Mouse (Mus musculus) brain, embryonic 18.5 days (tissue): ENCODE measurements around the gene Fbxo9.

Source experiments
- DNase-seq: peaks from one replicate; pipeline ENCODE4 v3.0.0-alpha.2; 2012; ENCODE audit warnings: low read depth, low spot score

The Fbxo9 gene

DNA sequence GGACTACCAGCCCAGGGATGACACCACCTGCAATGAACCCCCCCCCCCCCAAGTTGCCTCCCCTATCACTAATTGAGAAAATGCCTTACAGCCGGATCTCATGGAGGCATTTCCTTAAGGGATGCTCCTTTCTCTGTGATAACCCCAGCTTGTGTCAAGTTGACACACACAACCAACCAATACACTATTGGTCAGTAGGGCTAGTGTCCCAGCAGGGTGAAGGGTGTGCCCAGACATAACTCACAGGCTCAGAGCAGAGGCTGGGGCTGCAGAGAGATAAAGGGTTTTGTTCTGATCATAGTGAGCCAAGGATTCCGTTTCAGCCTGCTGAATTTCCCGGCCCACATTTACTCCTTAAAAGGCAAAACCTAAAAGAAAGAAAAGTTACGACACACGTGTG, 38.4 kb downstream of the Fbxo9 start:
- DNase-seq: no peak

DNA sequence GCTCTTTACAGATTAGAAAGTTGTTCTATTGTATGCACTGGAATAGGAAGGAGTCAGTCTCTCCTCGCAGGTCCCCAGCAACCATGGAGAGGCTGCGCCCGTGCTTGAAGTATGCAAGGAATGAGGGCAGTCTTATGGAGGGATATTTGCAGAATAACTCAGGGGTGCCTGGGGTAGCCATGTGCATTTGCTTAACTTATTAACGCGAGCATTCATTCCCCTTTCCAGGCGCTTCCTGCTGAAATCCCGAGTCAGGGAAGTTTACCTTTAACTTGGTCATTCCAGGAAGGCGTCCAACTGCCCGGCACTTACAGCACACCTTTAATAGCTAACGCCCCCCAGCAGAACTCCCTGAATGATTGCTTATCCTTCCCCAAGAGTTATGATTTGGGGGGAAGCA, 44.7 kb downstream of the Fbxo9 start:
- no peak for DNase-seq

DNA sequence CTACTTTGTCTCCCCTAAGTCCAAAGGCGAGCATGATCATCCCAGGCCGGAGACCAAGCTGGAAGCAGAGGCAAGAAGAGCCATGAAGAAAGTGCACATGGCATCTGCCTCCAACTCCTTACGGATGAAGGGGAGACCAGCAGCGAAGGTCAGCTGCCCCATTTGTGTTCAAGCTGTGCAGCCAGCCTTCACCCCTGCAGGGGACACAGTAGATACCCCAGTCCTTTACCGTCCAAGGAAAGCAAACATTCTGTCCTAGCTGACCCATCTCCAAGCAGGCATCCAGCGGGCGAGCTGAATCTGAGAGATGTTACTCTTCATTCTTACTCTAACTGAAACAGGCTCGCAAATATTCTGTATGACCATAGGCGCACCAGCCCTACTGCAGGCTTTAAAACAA, 46.5 kb downstream of the Fbxo9 start:
- no peak for DNase-seq

DNA sequence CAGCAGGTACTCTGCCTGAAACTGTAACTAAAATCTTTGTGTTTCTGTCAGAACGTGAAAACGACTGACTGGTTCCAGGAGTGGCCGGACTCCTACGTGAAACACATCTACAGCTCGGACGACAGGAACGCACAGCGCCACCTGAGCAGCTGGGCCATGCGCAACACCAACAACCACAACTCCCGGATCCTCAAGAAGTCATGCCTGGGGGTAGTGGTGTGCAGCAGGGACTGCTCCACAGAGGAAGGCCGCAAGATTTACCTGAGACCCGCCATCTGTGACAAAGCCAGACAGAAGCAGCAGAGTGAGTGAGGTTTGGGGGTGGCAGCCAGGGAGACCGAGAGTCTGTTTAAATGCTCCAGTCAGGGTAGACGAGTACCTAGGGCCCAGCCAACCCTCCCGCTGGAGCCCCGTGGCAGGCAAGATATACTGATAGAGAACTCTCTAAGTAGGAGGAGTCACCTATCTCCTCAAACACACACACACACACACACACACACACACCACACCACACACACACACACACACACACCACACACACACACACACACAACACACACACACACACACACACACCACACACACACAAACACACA, 49.2 kb downstream of the Fbxo9 start:
- DNase-seq: no peak

DNA sequence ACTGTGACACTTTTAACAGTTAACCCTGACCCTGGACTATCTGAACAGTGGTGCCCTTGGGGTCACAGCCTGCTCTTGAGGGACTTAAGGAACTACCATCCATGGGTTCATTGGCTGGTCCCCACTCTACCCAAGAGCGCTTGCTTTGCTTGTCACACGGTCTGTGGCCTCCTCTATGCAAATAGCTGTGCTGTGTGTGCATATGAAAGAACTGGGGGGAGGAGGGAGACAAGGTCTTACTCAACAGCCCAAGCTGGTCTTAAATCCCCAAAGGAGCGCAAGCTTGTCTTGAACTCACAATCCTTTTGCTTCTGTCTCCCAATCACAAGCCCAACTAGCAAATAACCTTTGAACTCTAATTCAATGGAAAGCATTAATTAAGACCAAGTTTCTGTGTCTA, 54.6 kb downstream of the Fbxo9 start:
- DNase-seq: no peak

DNA sequence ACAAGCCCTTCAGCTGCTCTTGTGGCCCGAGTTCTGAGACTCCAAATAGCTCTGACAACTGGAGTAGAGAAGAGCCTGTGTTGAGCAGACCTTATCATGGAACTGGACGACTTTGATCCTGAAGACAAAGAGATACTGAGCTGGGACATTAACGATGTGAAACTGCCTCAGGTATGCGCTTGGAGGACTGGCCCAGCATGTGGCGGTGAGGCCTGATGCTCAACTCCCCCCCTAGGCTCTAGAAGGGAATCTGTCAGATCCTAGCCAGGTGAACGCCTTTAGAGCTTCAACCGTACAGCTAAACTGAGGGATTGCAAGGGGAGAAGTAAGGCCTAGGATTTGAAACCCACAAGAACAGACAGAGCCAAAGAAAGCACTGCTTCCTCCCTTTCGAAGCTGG, 55.0 kb downstream of the Fbxo9 start:
- DNase-seq: no peak

DNA sequence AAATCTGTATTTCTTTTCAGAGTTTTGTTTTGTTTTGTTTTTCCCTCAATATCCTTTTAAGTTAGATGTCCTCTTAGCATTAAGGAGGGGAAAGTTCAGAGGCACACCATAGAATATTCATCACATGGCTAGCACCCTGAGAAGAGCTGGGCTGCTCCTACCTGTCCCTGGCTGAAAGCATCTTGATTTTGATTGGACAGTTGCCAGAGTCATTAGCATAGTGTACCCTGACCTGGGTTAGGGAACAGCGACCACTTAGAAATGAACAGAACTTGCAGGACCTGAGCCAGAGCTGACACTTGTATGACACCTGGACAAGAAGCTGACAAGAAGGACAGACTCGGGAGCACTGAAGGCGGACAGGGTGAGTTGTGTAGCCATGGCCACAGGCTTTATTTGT, 57.2 kb downstream of the Fbxo9 start, which contains the start of gene Gcm1:
Gene Gcm1, plus strand, starts transcription at position 248 of the 400 bp plus-strand sequence.
- DNase-seq: no peak

DNA sequence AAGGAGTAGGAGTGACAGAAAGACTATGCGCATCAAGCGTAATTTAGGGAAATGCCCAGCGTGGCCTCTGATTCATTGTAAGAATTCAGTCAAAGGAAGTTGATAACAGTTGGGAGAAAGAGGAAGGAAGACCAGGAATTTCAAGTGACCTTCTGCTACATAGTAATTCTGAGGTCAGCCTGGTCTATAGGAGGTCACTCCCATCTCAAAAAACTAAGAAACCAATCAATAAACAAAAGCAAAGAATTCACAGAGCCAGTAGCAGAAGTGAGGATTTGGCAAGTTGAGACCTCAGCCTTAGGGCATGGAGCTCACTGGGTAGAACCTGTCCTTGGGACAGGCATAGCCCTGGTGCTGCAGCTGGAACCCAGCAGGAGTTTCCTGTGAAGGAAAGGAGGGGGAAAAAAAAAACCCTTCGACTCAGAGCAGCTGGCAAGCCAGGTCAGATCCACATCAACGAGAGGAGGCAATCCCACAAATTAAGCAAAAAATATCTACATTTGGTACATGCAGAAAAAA, 58.4 kb downstream of the Fbxo9 start:
- no peak for DNase-seq

DNA sequence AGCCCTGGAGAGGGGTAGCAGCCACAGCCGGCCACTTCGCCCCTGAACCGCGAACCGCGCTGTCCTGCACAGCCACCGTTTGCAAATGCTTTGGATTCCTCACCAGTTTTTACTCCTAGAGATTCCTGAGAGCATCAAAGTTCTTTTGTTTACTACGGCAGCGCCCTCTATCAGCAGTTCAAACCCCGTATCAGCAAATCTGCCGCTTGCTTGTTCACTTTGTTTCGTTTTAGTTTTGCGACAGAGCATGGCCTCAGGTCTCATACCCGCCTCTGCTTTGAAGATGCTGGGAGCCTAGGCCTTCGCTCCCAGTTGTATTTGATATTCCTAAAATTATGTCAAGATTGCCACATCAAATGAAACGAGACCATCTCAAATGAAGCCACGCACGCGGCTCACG, 62.1 kb downstream of the Fbxo9 start:
- no peak for DNase-seq

DNA sequence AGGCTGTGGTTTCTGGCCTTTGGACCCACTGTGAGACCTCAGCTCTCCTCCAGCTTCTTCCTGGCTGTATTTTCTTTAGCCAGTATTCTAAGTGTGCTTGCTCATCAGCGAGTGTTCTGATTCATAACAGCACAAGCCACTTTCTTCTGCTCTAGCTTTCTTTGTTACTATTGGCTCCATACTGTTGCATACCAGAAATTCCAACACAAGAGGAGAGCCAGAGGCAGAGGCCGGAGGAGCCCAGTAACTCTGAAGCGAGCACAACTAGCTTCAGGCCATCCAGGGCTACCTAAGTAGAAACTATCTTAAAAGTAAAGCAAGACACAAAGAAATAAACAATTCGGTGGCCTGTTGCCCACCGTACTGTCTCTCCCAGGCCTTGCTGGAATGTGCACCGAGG, 63.7 kb downstream of the Fbxo9 start:
- DNase-seq: no peak

DNA sequence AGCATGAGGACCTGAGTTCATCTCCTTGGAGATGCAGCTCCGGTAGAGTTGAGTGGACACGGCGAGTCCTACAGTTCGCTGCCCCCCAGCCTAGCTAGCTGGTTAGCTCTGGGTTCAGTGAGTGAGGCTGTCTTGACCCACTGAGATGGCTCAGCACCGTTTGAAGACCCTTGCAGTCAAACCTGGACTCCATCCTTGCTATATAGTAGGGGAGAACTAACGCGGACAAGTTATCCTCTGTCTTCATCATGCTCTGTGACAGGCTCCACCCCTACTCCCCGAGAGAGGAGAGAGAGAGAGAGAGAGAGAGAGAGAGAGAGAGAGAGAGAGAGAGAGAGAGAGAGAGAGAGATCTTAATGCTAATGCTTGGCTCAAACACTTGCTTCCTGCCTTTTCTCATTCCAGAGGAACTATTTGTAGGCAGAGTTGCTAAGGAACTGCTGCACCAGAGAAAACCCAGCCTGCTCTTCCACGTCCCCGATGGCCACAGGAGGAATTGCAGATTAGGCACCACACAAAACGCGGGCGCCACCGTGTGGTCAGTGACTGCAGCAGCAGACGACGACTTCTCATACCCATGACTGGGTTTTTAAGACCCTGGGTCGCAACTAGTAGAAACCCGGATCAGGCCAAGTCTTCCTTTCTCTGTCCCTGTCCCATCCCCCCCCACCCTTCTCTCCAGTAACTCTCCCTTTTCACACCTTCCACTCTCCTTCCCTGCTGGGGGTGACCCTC, 69.9 kb downstream of the Fbxo9 start:
- DNase-seq: peak; percentile 24

DNA sequence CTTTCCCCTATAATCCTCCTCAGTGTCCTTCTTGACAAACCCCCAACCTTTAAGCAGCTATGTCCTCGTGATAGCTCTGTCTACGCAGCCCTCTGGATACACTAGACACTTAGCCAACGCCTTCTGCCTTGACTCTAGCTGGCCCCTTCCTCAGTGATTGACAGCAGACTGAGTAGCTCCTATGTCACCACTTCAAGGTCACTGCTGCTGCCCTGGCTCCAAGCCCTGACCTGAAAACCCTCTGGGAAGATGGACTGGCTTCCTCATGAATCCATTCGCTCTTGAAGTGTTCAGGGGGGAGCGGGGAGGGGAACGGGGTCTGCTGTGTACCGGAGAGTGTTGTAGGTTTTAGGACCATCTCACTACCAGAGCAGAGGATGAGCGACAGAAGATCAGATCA, 73.0 kb downstream of the Fbxo9 start:
- DNase-seq: no peak

DNA sequence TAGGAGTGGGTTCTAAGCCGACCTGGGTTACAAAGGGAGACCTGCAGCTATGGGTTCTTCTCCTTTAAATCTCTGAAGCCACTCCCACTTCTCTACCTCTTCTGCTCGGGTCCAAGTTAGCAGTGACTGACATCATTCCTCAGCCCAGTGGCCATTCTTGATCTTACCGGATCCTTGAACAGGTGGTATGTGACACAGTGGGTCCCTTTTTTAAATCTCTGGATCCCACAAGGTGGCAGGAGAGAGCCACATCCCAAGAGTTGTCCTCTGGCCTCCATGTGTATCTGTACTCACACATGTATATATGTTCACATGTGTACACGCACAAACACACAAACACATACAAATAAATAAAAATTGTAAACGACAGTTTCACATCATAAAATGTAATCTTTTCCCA, 73.6 kb downstream of the Fbxo9 start:
- no peak for DNase-seq

DNA sequence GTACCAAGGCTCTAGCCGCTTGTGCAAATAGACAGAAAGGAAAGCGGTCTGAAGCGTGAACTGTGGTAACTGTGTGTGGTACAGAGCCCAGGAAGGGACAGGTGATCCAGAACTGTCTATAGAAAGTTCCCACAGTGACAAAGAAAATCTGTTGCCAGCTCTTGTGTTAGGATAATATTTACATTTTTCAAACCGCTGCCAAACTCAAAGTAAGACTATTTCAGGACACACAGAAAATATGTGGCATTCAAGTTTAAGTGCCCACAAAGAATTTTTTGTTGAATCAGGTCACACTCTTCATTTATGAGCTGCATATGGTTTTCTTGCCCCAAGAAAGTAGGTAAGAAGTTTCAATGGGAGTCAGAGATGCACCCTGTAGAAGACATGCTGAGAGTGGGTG, 75.9 kb downstream of the Fbxo9 start:
- no peak for DNase-seq
